9 mouse cellular contexts compared by ENCODE assay signal in genomic region chr15:81189061-81189460, GRCm38 (mm10). TPM values are rescaled to one million over a fixed set of nuclear protein-coding genes. Genes with fewer than 3 reads are reported as not detected.
DNase-seq lines count a peak whose midpoint lies in the region; ATAC-seq and TF ChIP-seq lines count a peak whose summit lies in the region.
"Had no signal": no experiment of that assay in that cellular context is flagged by ENCODE, and none has a peak within 500 bp of the region (broad histone marks: within the 10 kb centered on the region; RNA-seq: fewer than 3 reads in every experiment).

No protein-coding gene starts in this region.

- no peak overlapping the region for H3K9ac ChIP-seq in heart, embryonic 15.5 days

- ATAC-seq in heart, embryonic 15.5 days (replicated peaks; ENCODE audit: insufficient number of reproducible peaks, insufficient read depth, low FRiP score, low read depth) = no peak

- no peak for TF ChIP-seq CTCF in cortical plate, adult 2 months (IDR thresholded peaks at IDR 0.05; ENCODE audit: extremely low read depth, insufficient read depth, low read length)

- no peaks in the 10 kb centered on the region for H3K27me3 ChIP-seq in heart, embryonic 15.5 days
- H3K27me3 ChIP-seq in midbrain, embryonic 10.5 days (ENCODE audit: low read depth, poor library complexity, severe bottlenecking) = no peaks in the 10 kb centered on the region

- no peaks in the 10 kb centered on the region for H3K9me3 ChIP-seq in heart, embryonic 15.5 days (replicated peaks)
- H3K9me3 ChIP-seq in midbrain, embryonic 10.5 days (replicated peaks) = no peaks in the 10 kb centered on the region

- no peak overlapping the region for H3K27ac ChIP-seq in cortical plate, adult 2 months (ENCODE audit: insufficient read depth, low read length)
- H3K27ac ChIP-seq in heart, embryonic 15.5 days = no peak overlapping the region
- no peak overlapping the region for H3K27ac ChIP-seq in midbrain, embryonic 10.5 days (replicated peaks)

- H3K4me3 ChIP-seq in cortical plate, adult 2 months (ENCODE audit: insufficient read depth, low read length) = peak overlapping the region; percentile 94; the same call in 1 of the 2 replicates
- peak overlapping the region; percentile 94; the same call in 1 of the 2 replicates for H3K4me3 ChIP-seq in heart, embryonic 15.5 days
- peak overlapping the region; percentile 73 for H3K4me3 ChIP-seq in midbrain, embryonic 10.5 days

- peak overlapping the region; percentile 90; the same call in 1 of the 2 replicates for H3K4me2 ChIP-seq in heart, embryonic 15.5 days

- H3K36me3 ChIP-seq in heart, embryonic 15.5 days = no peaks in the 10 kb centered on the region
- H3K36me3 ChIP-seq in midbrain, embryonic 10.5 days = peaks cover 25% of the 10 kb centered on the region

- no peaks in the 10 kb centered on the region for H3K4me1 ChIP-seq in cortical plate, adult 2 months (ENCODE audit: control insufficient read depth, insufficient read depth, low read length)
- peaks cover 18% of the 10 kb centered on the region for H3K4me1 ChIP-seq in heart, embryonic 15.5 days (replicated peaks)
- peaks cover 29% of the 10 kb centered on the region for H3K4me1 ChIP-seq in midbrain, embryonic 10.5 days

- no peak for TF ChIP-seq POLR2A in cortical plate, adult 2 months (IDR thresholded peaks at IDR 0.05; ENCODE audit: extremely low read depth, insufficient read depth, low read length)

- 88% methylated on average over 2 of the region's 2 CpGs for WGBS in heart, embryonic 15.5 days
- WGBS in midbrain, embryonic 10.5 days = 87% methylated on average over 2 of the region's 2 CpGs

- DNase-seq in gastrocnemius, postnatal 14 days = peak; percentile 33
- no peak for DNase-seq in gastrocnemius, postnatal 10 days
- DNase-seq in midbrain, embryonic 10.5 days (ENCODE audit: low spot score) = no peak
- DNase-seq in right cerebral cortex, postnatal 25 days = no peak
- no peak for DNase-seq in right cerebral cortex, postnatal 36 days (ENCODE audit: low spot score in 2 of 2)
- no peak for DNase-seq in frontal cortex, postnatal 10 days (ENCODE audit: low spot score in 2 of 2)
- DNase-seq: cerebellum, adult 11 months had no signal

- intact Hi-C loops in gastrocnemius, postnatal 14 days (cut with DNase I; ENCODE audit: low total_unique reads) = no loop called here

RNA-seq across cellular contexts. Expression of gene Mrtfa, which starts 1.5 kb away (rescaled TPM):
- 10 to 100 TPM; 17.1 to 37.4 TPM for total RNA-seq in gastrocnemius, postnatal 14 days (2021)
- total RNA-seq in gastrocnemius, postnatal 10 days (2021) = 10 to 100 TPM; 39.2 to 50.1 TPM
- polyA plus RNA-seq in cortical plate, adult 2 months (2012; rRNA removed) = 30.9 and 38.0 TPM in 2 replicates
- polyA plus RNA-seq in heart, embryonic 15.5 days (2015; fragmentation: Nextera tagmentation; extraction: Ambion mirVana) = 11.4 and 19.0 TPM in 2 replicates
- polyA plus RNA-seq in midbrain, embryonic 10.5 days (2016; fragmentation: Nextera tagmentation; extraction: Ambion mirVana) = 20.5 and 23.0 TPM in 2 replicates

RNA-seq across cellular contexts. Expression of gene Mchr1, which starts 46.2 kb away (rescaled TPM):
- 1 to 10 TPM; 1.5 to 1.9 TPM for total RNA-seq in gastrocnemius, postnatal 14 days (2021)
- total RNA-seq in gastrocnemius, postnatal 10 days (2021) = 1 to 10 TPM; 1.9 TPM
- 21.9 and 22.7 TPM in 2 replicates for polyA plus RNA-seq in cortical plate, adult 2 months (2012; rRNA removed)
- polyA plus RNA-seq in heart, embryonic 15.5 days (2015; fragmentation: Nextera tagmentation; extraction: Ambion mirVana) = 0.13 and 0.22 TPM in 2 replicates
- 0.43 and 1.0 TPM in 2 replicates for polyA plus RNA-seq in midbrain, embryonic 10.5 days (2016; fragmentation: Nextera tagmentation; extraction: Ambion mirVana)

Comparison
In these comparisons a context has a peak if more than half of its experiments do, and no peak if none do; other contexts are left out.
1. RNA of gene Mchr1, which starts 46.2 kb away (polyA plus RNA-seq): 21.9 to 22.7 TPM in cortical plate, adult 2 months; 0.43 to 1.0 TPM in midbrain, embryonic 10.5 days and 0.13 to 0.22 TPM in heart, embryonic 15.5 days; every median in the first group is over 10 times any median in the second.
2. Peak in every context shown above with its lines, with median percentiles within 50 percentile points of each other: H3K4me3 ChIP-seq.